Mouse (Mus musculus) CH12.LX (cell line): ENCODE measurements around the gene Dennd1a. TPM values are rescaled to one million over a fixed set of nuclear protein-coding genes. Genes with fewer than 3 reads are reported as not detected.

Source experiments
- DNase-seq: peaks from one replicate; pipeline ENCODE4 v3.0.0-alpha.2; 2013; ENCODE audit errors: extremely low read depth
- H3K27ac ChIP-seq: 2 replicates; pipeline ENCODE4 v1.5.1; 2012; ENCODE audit warnings: low read depth, mild to moderate bottlenecking, control low read depth, moderate library complexity; ENCODE audit not compliant: insufficient read depth
- H3K27me3 ChIP-seq: replicated peaks from 2 replicates; pipeline ENCODE3; 2012; ENCODE audit warnings: inconsistent platforms
- H3K36me3 ChIP-seq, 2 experiments: replicated peaks in 1 of 2; 2 replicates each; pipeline versions ENCODE3 to v1.6.1; 2012; ENCODE audit warnings: inconsistent platforms in 1 of 2, low read length in 1 of 2, mild to moderate bottlenecking in 1 of 2, mixed read lengths in 1 of 2, moderate library complexity in 1 of 2; ENCODE audit not compliant: control insufficient read depth in 1 of 2, insufficient read depth in 1 of 2
- H3K4me1 ChIP-seq, 2 experiments: 2 replicates each; pipeline ENCODE4 v1.6.1; 2012; ENCODE audit warnings: inconsistent platforms in 1 of 2, moderate library complexity in 1 of 2; ENCODE audit not compliant: insufficient read depth in 2 of 2, control insufficient read depth in 1 of 2
- H3K4me2 ChIP-seq: 2 replicates; pipeline ENCODE4 v1.6.1; 2012; ENCODE audit warnings: low read depth, mild to moderate bottlenecking, control low read depth; ENCODE audit not compliant: poor library complexity, insufficient read depth, severe bottlenecking
- H3K4me3 ChIP-seq, 3 experiments: fragments of 150-350 bp in 1 of 3; sonication (generic) in 1 of 3; replicated peaks in 1 of 3; 2 replicates each; pipeline versions ENCODE3 to v1.5.1; 2011 to 2012; ENCODE audit warnings: low read depth in 2 of 3, low read length in 2 of 3, mild to moderate bottlenecking in 2 of 3, moderate library complexity in 2 of 3, control low read depth in 1 of 3, improper control_type of control experiment in 1 of 3, inconsistent platforms in 1 of 3, mixed read lengths in 1 of 3; ENCODE audit not compliant: poor library complexity in 1 of 3
- H3K79me2 ChIP-seq: replicated peaks from 2 replicates; pipeline ENCODE4 v1.6.1; 2012; ENCODE audit warnings: mild to moderate bottlenecking, moderate library complexity; ENCODE audit not compliant: control insufficient read depth, poor library complexity, insufficient read depth, severe bottlenecking; ENCODE audit errors: extremely low read depth
- H3K9ac ChIP-seq: 2 replicates; pipeline ENCODE4 v1.6.1; 2012; ENCODE audit warnings: low read depth, mild to moderate bottlenecking, control low read depth, moderate library complexity; ENCODE audit not compliant: insufficient read depth
- H3K9me3 ChIP-seq: replicated peaks from 2 replicates; pipeline ENCODE3; 2012; ENCODE audit warnings: low read length, inconsistent platforms, mixed read lengths
- BHLHE40 ChIP-seq: IDR thresholded peaks from 2 replicates; pipeline ENCODE4 v1.6.1; 2011; ENCODE audit warnings: mild to moderate bottlenecking, low read depth, low read length, improper control_type of control experiment
- CHD1 ChIP-seq: IDR thresholded peaks from 2 replicates; pipeline ENCODE4 v1.6.1; 2012; ENCODE audit warnings: low read depth, low read length, improper control_type of control experiment, inconsistent platforms
- CHD2 ChIP-seq: IDR thresholded peaks from 2 replicates; pipeline ENCODE4 v1.6.1; 2011; ENCODE audit warnings: low read length, improper control_type of control experiment
- CTCF ChIP-seq, 2 experiments: IDR thresholded peaks in 1 of 2; conservative IDR thresholded peaks in 1 of 2; 2 replicates each; pipeline ENCODE4 v1.5.1; 2011 to 2012; ENCODE audit warnings: low read depth in 2 of 2, low read length in 2 of 2, improper control_type of control experiment in 1 of 2, inconsistent platforms in 1 of 2, mild to moderate bottlenecking in 1 of 2, moderate library complexity in 1 of 2
- E2F4 ChIP-seq: IDR thresholded peaks from 2 replicates; pipeline ENCODE4 v1.6.1; 2011; ENCODE audit warnings: low read depth, low read length, improper control_type of control experiment; ENCODE audit not compliant: insufficient replicate concordance
- ETS1 ChIP-seq: conservative IDR thresholded peaks from 2 replicates; pipeline ENCODE4 v1.6.1; 2012; ENCODE audit warnings: low read depth, mild to moderate bottlenecking, inconsistent platforms, low read length, improper control_type of control experiment, moderate library complexity
- GABPA ChIP-seq: IDR thresholded peaks from 2 replicates; pipeline ENCODE4 v1.6.1; 2012; ENCODE audit warnings: low read depth, low read length, improper control_type of control experiment, inconsistent platforms; ENCODE audit not compliant: insufficient replicate concordance
- HCFC1 ChIP-seq: IDR thresholded peaks from 2 replicates; pipeline ENCODE4 v1.6.1; 2012; ENCODE audit warnings: low read depth, mild to moderate bottlenecking, inconsistent platforms, low read length, improper control_type of control experiment
- IRF4 ChIP-seq: IDR thresholded peaks from 2 replicates; pipeline ENCODE4 v1.6.1; 2014; ENCODE audit warnings: low read depth, mild to moderate bottlenecking, inconsistent platforms, low read length, improper control_type of control experiment
- JUN ChIP-seq: IDR thresholded peaks from 2 replicates; pipeline ENCODE4 v1.6.1; 2011; ENCODE audit warnings: low read depth, mild to moderate bottlenecking, low read length, improper control_type of control experiment, moderate library complexity; ENCODE audit not compliant: insufficient read depth
- JUND ChIP-seq: conservative IDR thresholded peaks from 2 replicates; pipeline ENCODE4 v1.6.1; 2011; ENCODE audit warnings: low read depth, low read length, improper control_type of control experiment
- MAX ChIP-seq: IDR thresholded peaks from 2 replicates; pipeline ENCODE4 v1.6.1; 2011; ENCODE audit warnings: low read length, improper control_type of control experiment
- MAZ ChIP-seq: IDR thresholded peaks from 2 replicates; pipeline ENCODE4 v1.6.1; 2012; ENCODE audit warnings: low read depth, mild to moderate bottlenecking, inconsistent platforms, low read length, improper control_type of control experiment, moderate library complexity
- MEF2A ChIP-seq: IDR thresholded peaks from 2 replicates; pipeline ENCODE4 v1.6.1; 2014; ENCODE audit warnings: low read depth, mild to moderate bottlenecking, inconsistent platforms, low read length, improper control_type of control experiment, borderline replicate concordance
- MXI1 ChIP-seq: IDR thresholded peaks from 2 replicates; pipeline ENCODE4 v1.6.1; 2011; ENCODE audit warnings: mild to moderate bottlenecking, low read depth, low read length, improper control_type of control experiment
- MYC ChIP-seq: IDR thresholded peaks from 2 replicates; pipeline ENCODE4 v1.6.1; 2011; ENCODE audit warnings: low read depth, mild to moderate bottlenecking, improper control_type of control experiment, low read length
- NELFE ChIP-seq: IDR thresholded peaks from 2 replicates; pipeline ENCODE4 v1.6.1; 2011; ENCODE audit warnings: low read depth, low read length, improper control_type of control experiment
- NRF1 ChIP-seq: IDR thresholded peaks from 2 replicates; pipeline ENCODE4 v1.6.1; 2014; ENCODE audit warnings: low read depth, mild to moderate bottlenecking, inconsistent platforms, low read length, improper control_type of control experiment, moderate library complexity
- POLR2AphosphoS2 ChIP-seq: IDR thresholded peaks from 2 replicates; pipeline ENCODE4 v1.6.1; 2011; ENCODE audit warnings: low read depth, low read length, improper control_type of control experiment
- RAD21 ChIP-seq: IDR thresholded peaks from 2 replicates; pipeline ENCODE4 v1.6.1; 2011; ENCODE audit warnings: low read depth, mild to moderate bottlenecking, low read length, improper control_type of control experiment, moderate library complexity
- RCOR1 ChIP-seq: conservative IDR thresholded peaks from 2 replicates; pipeline ENCODE4 v1.6.1; 2012; ENCODE audit warnings: low read depth, mild to moderate bottlenecking, inconsistent platforms, low read length, improper control_type of control experiment
- SMC3 ChIP-seq: IDR thresholded peaks from 2 replicates; pipeline ENCODE4 v1.6.1; 2011; ENCODE audit warnings: low read depth, low read length, improper control_type of control experiment
- TBP ChIP-seq: conservative IDR thresholded peaks from 2 replicates; pipeline ENCODE4 v1.6.1; 2011; ENCODE audit warnings: low read depth, low read length, improper control_type of control experiment
- USF1 ChIP-seq: IDR thresholded peaks from 2 replicates; pipeline ENCODE4 v1.6.1; 2014; ENCODE audit warnings: low read depth, mild to moderate bottlenecking, inconsistent platforms, low read length, improper control_type of control experiment
- USF2 ChIP-seq: conservative IDR thresholded peaks from 2 replicates; pipeline ENCODE4 v1.6.1; 2011; ENCODE audit warnings: low read depth, low read length, improper control_type of control experiment
- ZC3H11A ChIP-seq: IDR thresholded peaks from 2 replicates; pipeline ENCODE4 v1.6.1; 2012; ENCODE audit warnings: low read depth, mild to moderate bottlenecking, inconsistent platforms, low read length, improper control_type of control experiment
- ZKSCAN1 ChIP-seq: IDR thresholded peaks from 2 replicates; pipeline ENCODE4 v1.6.1; 2012; ENCODE audit warnings: low read depth, inconsistent platforms, low read length, improper control_type of control experiment, borderline replicate concordance
- ZNF384 ChIP-seq: IDR thresholded peaks from 2 replicates; pipeline ENCODE4 v1.6.1; 2012; ENCODE audit warnings: low read depth, low read length, improper control_type of control experiment, inconsistent platforms
- dilution Hi-C: fragments of 300-500 bp; cut with MboI; formaldehyde crosslinking; loops from 2 replicates; pipeline ENCODE4 v1.14.3; 2020; ENCODE audit warnings: low sequenced_read_pairs; ENCODE audit not compliant: extremely low pct_unique_long_range_greater_than_20kb, extremely low pct_ligation_motif_present
- in situ Hi-C: fragments of 300-500 bp; cut with MboI; formaldehyde crosslinking; loops from 3 replicates; pipeline ENCODE4 v1.14.3; 2019; ENCODE audit warnings: low sequenced_read_pairs, low pct_ligation_motif_present, low pct_unique_long_range_greater_than_20kb, mixed read lengths
- polyA plus RNA-seq: library from polyadenylated mRNA; unstranded; fragments of >175 nt; gene quantifications from 2 replicates; pipeline ENCODE4 v1.2.1, GENCODE M21; 2012; ENCODE audit warnings: low read depth; ENCODE audit not compliant: insufficient read length
- total RNA-seq, 2 experiments: library from RNA; depleted of rRNA; stranded (reverse); fragments of 300-350 nt in 1 of 2; fragments of >200 nt in 1 of 2; gene quantifications; 2 replicates each; pipeline ENCODE4 v1.2.3; 2012 to 2014

The Dennd1a gene
- total and polyA plus RNA-seq, 3 experiments, result 2.7 to 7.3 (median 4.3) TPM

- peak; percentile 39 for DNase-seq
- H3K4me2 ChIP-seq, result no peak overlapping the region
- no peaks in the 10 kb centered on the region for H3K27me3 ChIP-seq
- TF ChIP-seq ETS1 (no peak), BHLHE40 (no peak), RAD21 (peak; percentile 77), USF2 (no peak), ZNF384 (no peak), MAZ (no peak), NELFE (no peak), CTCF (conservative IDR thresholded peaks at IDR 0.05 in 1 of 2, IDR thresholded peaks at IDR 0.05 in 1 of 2; ENCODE audit: low read depth in 2 of 2, low read length in 2 of 2) (peak in 1 of 2 experiments; percentile 70; a peak in 2 of 4 replicates), CHD1 (no peak), MYC (no peak), GABPA (no peak), SMC3 (peak; percentile 80), MEF2A (no peak), E2F4 (no peak), ZC3H11A (peak; percentile 43; the same call in 1 of the 2 replicates), MXI1 (no peak), JUN (no peak), MAX (no peak), USF1 (no peak), TBP (no peak)
- peaks cover 0 to 12% of the 10 kb centered on the region in 2 experiments; a peak in 2 of 4 replicates for H3K4me1 ChIP-seq
- no peaks in the 10 kb centered on the region for H3K79me2 ChIP-seq
- H3K36me3 ChIP-seq, result no peaks in the 10 kb centered on the region
- no peak overlapping the region for H3K9ac ChIP-seq
- no peaks in the 10 kb centered on the region for H3K9me3 ChIP-seq
- in situ Hi-C loops (loop anchor here (5.0 kb wide), 1 partner anchor 186 kb away; no protein-coding TSS in a partner anchor), dilution Hi-C loops (no loop called here)
- H3K4me3 ChIP-seq, result no peak overlapping the region
- no peak overlapping the region for H3K27ac ChIP-seq
Measured at GRCm38 (mm10) chr2:38186438-38186837, 100.8 kb downstream of the Dennd1a start.

GRCm38 (mm10) chr2:38184977-38185376 lies 102.2 kb downstream of the Dennd1a start:
- in situ Hi-C loops, result loop anchor here (5.0 kb wide), 1 partner anchor 187 kb away; no protein-coding TSS in a partner anchor
- DNase-seq, result no peak
- Histone ChIP-seq H3K9me3 (no peaks in the 10 kb centered on the region), H3K36me3 (no peaks in the 10 kb centered on the region), H3K79me2 (no peaks in the 10 kb centered on the region), H3K4me1 (peaks cover 0 to 12% of the 10 kb centered on the region in 2 experiments; a peak in 2 of 4 replicates), H3K9ac (no peak overlapping the region)
- dilution Hi-C loops, result no loop called here
- TF ChIP-seq CHD2 (no peak), JUND (no peak), TBP (no peak), E2F4 (no peak), MAZ (no peak), USF1 (no peak), MYC (no peak), RCOR1 (no peak), HCFC1 (no peak), CTCF (conservative IDR thresholded peaks at IDR 0.05 in 1 of 2, IDR thresholded peaks at IDR 0.05 in 1 of 2; ENCODE audit: low read depth in 2 of 2, low read length in 2 of 2) (no peak), CHD1 (no peak), IRF4 (no peak), NRF1 (no peak), ZKSCAN1 (no peak), POLR2AphosphoS2 (no peak), GABPA (no peak), RAD21 (no peak), MEF2A (no peak)
- TF ChIP-seq, all 38 proteins: peak for 0
- Histone ChIP-seq H3K27me3 (no peaks in the 10 kb centered on the region), H3K4me2 (no peak overlapping the region), H3K27ac (no peak overlapping the region), H3K4me3 (no peak overlapping the region)
